ENCODE assay signal across 9 mouse cellular contexts in the genomic region with DNA sequence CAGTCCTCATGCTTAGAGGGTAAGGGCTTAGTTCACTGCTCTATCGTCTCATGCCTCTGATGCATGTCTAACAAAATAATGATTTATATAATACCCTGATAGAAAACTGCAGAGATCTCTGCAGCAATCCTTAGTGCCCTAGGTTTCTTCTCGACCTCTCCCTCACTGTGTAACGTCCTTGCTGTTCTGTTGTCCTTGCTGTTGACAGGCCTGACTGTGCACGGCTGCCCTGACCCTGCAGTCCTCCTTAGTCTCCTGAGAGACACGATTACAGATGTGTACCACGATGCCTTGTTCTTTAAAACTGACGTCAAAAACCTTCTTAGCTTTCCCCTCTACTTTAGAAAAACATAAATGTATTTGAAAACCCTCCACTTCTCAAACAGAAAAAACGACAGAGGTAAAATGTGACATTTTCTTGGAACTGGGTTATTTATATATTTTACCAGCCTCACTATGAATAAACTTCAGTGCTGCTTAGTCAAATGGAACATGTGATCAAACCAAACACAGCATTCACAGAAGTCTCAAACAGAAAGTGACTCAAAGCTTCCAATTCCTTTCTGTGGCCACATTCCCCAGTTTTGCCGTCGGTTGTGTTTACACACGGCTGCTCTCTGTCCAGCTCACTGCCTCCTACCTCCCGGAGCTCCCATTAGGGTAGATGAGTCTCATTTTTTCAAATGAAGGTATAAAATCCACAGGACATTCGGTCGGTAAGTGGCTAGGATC. TPM values are rescaled to one million over a fixed set of nuclear protein-coding genes. Genes with fewer than 3 reads are reported as not detected.
DNase-seq lines count a peak whose midpoint lies in the region; ATAC-seq and TF ChIP-seq lines count a peak whose summit lies in the region.
"Had no signal": no experiment of that assay in that cellular context is flagged by ENCODE, and none has a peak within 500 bp of the region (broad histone marks: within the 10 kb centered on the region; RNA-seq: fewer than 3 reads in every experiment).

No protein-coding gene starts in this region.

- POLR2A ChIA-PET in Patski (lab: Charles Lee) = interaction anchor here (0.9 kb wide), 1 partner anchor 23 kb away, joined by 3 read pairs; no protein-coding TSS in a partner anchor

- CTCF ChIA-PET in Patski (lab: Charles Lee) = interaction anchor here (2.3 kb wide), 1 partner anchor 12 kb away, joined by 8 read pairs; no protein-coding TSS in a partner anchor

- no peak overlapping the region for H3K9ac ChIP-seq in hindbrain, embryonic 16.5 days (ENCODE audit: low read depth, low read length)
- no peak overlapping the region for H3K9ac ChIP-seq in hindbrain, embryonic 12.5 days
- H3K9ac ChIP-seq in liver, embryonic 16.5 days (ENCODE audit: low read depth, low read length) = no peak overlapping the region

- H3K27me3 ChIP-seq in hindbrain, embryonic 16.5 days (replicated peaks; ENCODE audit: control insufficient read depth, insufficient read depth, low read length) = no peaks in the 10 kb centered on the region
- H3K27me3 ChIP-seq in hindbrain, embryonic 12.5 days = no peaks in the 10 kb centered on the region
- H3K27me3 ChIP-seq in Patski = no peaks in the 10 kb centered on the region
- no peaks in the 10 kb centered on the region for H3K27me3 ChIP-seq in liver, embryonic 16.5 days (ENCODE audit: control insufficient read depth, insufficient read depth, low read depth, low read length)

- H3K27ac ChIP-seq in hindbrain, embryonic 16.5 days (ENCODE audit: low read depth, low read length) = 0 out of 2 replicates have a peak overlapping the region, but pooled peaks have one; percentile 23
- H3K27ac ChIP-seq in hindbrain, embryonic 12.5 days = no peak overlapping the region
- peak overlapping the region; percentile 54 for H3K27ac ChIP-seq in liver, embryonic 16.5 days (ENCODE audit: low read length)
- H3K27ac ChIP-seq: macrophage had no signal

- no peak overlapping the region for H3K4me3 ChIP-seq in hindbrain, embryonic 16.5 days (ENCODE audit: low read length)
- H3K4me3 ChIP-seq in hindbrain, embryonic 12.5 days = no peak overlapping the region
- no peak overlapping the region for H3K4me3 ChIP-seq in liver, embryonic 16.5 days (ENCODE audit: low read depth, low read length)

- peaks cover 12% of the 10 kb centered on the region for H3K36me3 ChIP-seq in hindbrain, embryonic 16.5 days (ENCODE audit: control insufficient read depth, insufficient read depth, low read length)
- peaks cover 23% of the 10 kb centered on the region for H3K36me3 ChIP-seq in hindbrain, embryonic 12.5 days
- H3K36me3 ChIP-seq in liver, embryonic 16.5 days (ENCODE audit: control insufficient read depth, insufficient read depth) = no peaks in the 10 kb centered on the region

- 61% methylated on average over 14 of the region's 14 CpGs for WGBS in hindbrain, embryonic 16.5 days
- 60% methylated on average over 14 of the region's 14 CpGs for WGBS in hindbrain, embryonic 12.5 days
- WGBS in liver, embryonic 16.5 days (ENCODE audit: insufficient replicate concordance) = 60% methylated on average over 14 of the region's 14 CpGs

- H3K9me3 ChIP-seq in hindbrain, embryonic 16.5 days (ENCODE audit: control insufficient read depth, low read length) = no peaks in the 10 kb centered on the region
- H3K9me3 ChIP-seq in hindbrain, embryonic 12.5 days (replicated peaks) = no peaks in the 10 kb centered on the region
- no peaks in the 10 kb centered on the region for H3K9me3 ChIP-seq in liver, embryonic 16.5 days (replicated peaks; ENCODE audit: control insufficient read depth, low read length)

- TF ChIP-seq CTCF in Patski (IDR thresholded peaks at IDR 0.05) = no peak

- ATAC-seq in hindbrain, embryonic 16.5 days = no peak
- ATAC-seq in hindbrain, embryonic 12.5 days (ENCODE audit: low FRiP score) = no peak
- ATAC-seq in Patski = peak; percentile 83
- peak; percentile 46; the same call in 1 of the 2 replicates for ATAC-seq in liver, embryonic 16.5 days (ENCODE audit: low read depth)

- H3K4me2 ChIP-seq in hindbrain, embryonic 16.5 days (ENCODE audit: low read length) = no peak overlapping the region
- H3K4me2 ChIP-seq in hindbrain, embryonic 12.5 days (replicated peaks) = no peak overlapping the region
- peak overlapping the region; percentile 12; the same call in 1 of the 2 replicates for H3K4me2 ChIP-seq in liver, embryonic 16.5 days (ENCODE audit: low read depth, low read length)

- DNase-seq in 3T3-L1 (ENCODE audit: low read depth, low spot score) = peak; percentile 88
- peak; percentile 93 for DNase-seq in Patski (ENCODE audit: low read depth, low spot score)
- DNase-seq in thymus, postnatal 36 days = no peak
- no peak for DNase-seq in layer of hippocampus, adult 8-10 months (ENCODE audit: low spot score in 2 of 2)
- DNase-seq: cerebellum, adult 9-11 months had no signal

- no peaks in the 10 kb centered on the region for H3K4me1 ChIP-seq in hindbrain, embryonic 16.5 days (ENCODE audit: control insufficient read depth, insufficient read depth, low read depth, low read length)
- peaks cover 11% of the 10 kb centered on the region for H3K4me1 ChIP-seq in hindbrain, embryonic 12.5 days
- peaks cover 6% of the 10 kb centered on the region for H3K4me1 ChIP-seq in liver, embryonic 16.5 days (ENCODE audit: control insufficient read depth, low read depth, low read length)

- in situ Hi-C loops in Patski (cut with MboI; ENCODE audit: low pct_unique_long_range_greater_than_20kb) = no loop called here

RNA-seq across cellular contexts. Expression of gene Twsg1, which starts 11.4 kb away (rescaled TPM):
- 48.2 and 52.5 TPM in 2 replicates for polyA plus RNA-seq in hindbrain, embryonic 16.5 days (2015; fragmentation: Nextera tagmentation; extraction: Ambion mirVana)
- 100 and 108 TPM in 2 replicates for polyA plus RNA-seq in hindbrain, embryonic 12.5 days (2016; fragmentation: Nextera tagmentation; extraction: Ambion mirVana)
- polyA plus RNA-seq in Patski (2021) = 162 TPM
- 16.0 and 16.9 TPM in 2 replicates for polyA plus RNA-seq in liver, embryonic 16.5 days (2015; fragmentation: Nextera tagmentation; extraction: Ambion mirVana)
- 10 to 100 TPM; 28.9 to 40.8 (median 31.2) TPM for total RNA-seq in layer of hippocampus, adult 8-10 months (2022)

RNA-seq across cellular contexts. Expression of gene Ralbp1, which starts 54.0 kb away (rescaled TPM):
- polyA plus RNA-seq in hindbrain, embryonic 16.5 days (2015; fragmentation: Nextera tagmentation; extraction: Ambion mirVana) = 52.1 and 58.3 TPM in 2 replicates
- 49.3 and 50.9 TPM in 2 replicates for polyA plus RNA-seq in hindbrain, embryonic 12.5 days (2016; fragmentation: Nextera tagmentation; extraction: Ambion mirVana)
- polyA plus RNA-seq in Patski (2021) = 65.8 TPM
- polyA plus RNA-seq in liver, embryonic 16.5 days (2015; fragmentation: Nextera tagmentation; extraction: Ambion mirVana) = 35.4 and 37.7 TPM in 2 replicates
- 10 to 100 TPM; 52.9 to 66.9 (median 57.4) TPM for total RNA-seq in layer of hippocampus, adult 8-10 months (2022)

Comparison
In these comparisons a context has a peak if more than half of its experiments do, and no peak if none do; other contexts are left out.
1. ATAC-seq: peak in Patski (single experiment) and liver, embryonic 16.5 days (single experiment); none in hindbrain, embryonic 16.5 days (single experiment) and hindbrain, embryonic 12.5 days (single experiment).
2. DNase-seq: peak in 3T3-L1 (single experiment) and Patski (single experiment); none in thymus, postnatal 36 days (0 of 2) and layer of hippocampus, adult 8-10 months (0 of 2).